Mouse (Mus musculus) left cerebral cortex, postnatal 14 days (tissue): ENCODE measurements around the gene Gan. TPM values are rescaled to one million over a fixed set of nuclear protein-coding genes. Genes with fewer than 3 reads are reported as not detected.

Experiments used
- DNase-seq, 2 experiments: peaks; one replicate each; pipeline ENCODE4 v3.0.0; 2021 to 2022; ENCODE audit warnings: low spot score in 2 of 2, mixed read lengths in 1 of 2
- intact Hi-C: fragments of 180-260 bp; cut with DNase I; formaldehyde crosslinking; loops from one replicate; pipeline ENCODE4 v1.15.1; 2025
- total RNA-seq, 2 experiments: library from RNA; stranded (reverse); gene quantifications; 2 replicates each; pipeline ENCODE4 v1.2.3; 2021

The Gan gene
- total RNA-seq, 2 experiments from 2014 or later: 17.2 to 19.3 TPM

GRCm38 (mm10) chr8:117262685-117263084 is 104.8 kb downstream of the Gan start:
- intact Hi-C loops: no loop called here
- no peak for DNase-seq

GRCm38 (mm10) chr8:117263442-117263841 is 105.5 kb downstream of the Gan start:
- no peak for DNase-seq
- intact Hi-C loops: no loop called here

GRCm38 (mm10) chr8:117265079-117265478 is 107.1 kb downstream of the Gan start:
- intact Hi-C loops: no loop called here
- no peak for DNase-seq

Other genes starting within 250 kb of the Gan start
- 10 to 100 TPM; 12.9 to 14.8 TPM for gene Cmc2, start 236.7 kb upstream of the Gan start, total RNA-seq
- 1 to 10 TPM; 1.6 to 2.7 TPM for gene Cenpn, start 236.4 kb upstream of the Gan start, total RNA-seq
- gene Atmin, start 214.7 kb upstream of the Gan start, total RNA-seq: 10 to 100 TPM; 41.1 to 46.4 TPM
- 10 to 100 TPM; 13.8 to 14.7 TPM for gene 1700030J22Rik, start 179.2 kb upstream of the Gan start, total RNA-seq
- 10 to 100 TPM; 37.6 to 41.1 TPM for gene Gcsh, start 164.6 kb upstream of the Gan start, total RNA-seq
- not detected for gene Pkd1l2, start 75.7 kb upstream of the Gan start, total RNA-seq
- gene Bco1, start 62.3 kb upstream of the Gan start, total RNA-seq: not detected
- gene Cmip, start 98.9 kb downstream of the Gan start, total RNA-seq: 100 to 1,000 TPM; 358 to 375 TPM